Mouse (Mus musculus) limb, embryonic 13.5 days (tissue): Measurements from ENCODE around the gene Tacstd2. TPM values are rescaled to one million over a fixed set of nuclear protein-coding genes. Genes with fewer than 3 reads are reported as not detected.

Experiments used
- ATAC-seq: fragments of 200-750 bp; cut with Nextera tagmentation; 2 replicates; pipeline ENCODE4 v1.8.0; 2017; ENCODE audit warnings: low read depth, moderate number of reproducible peaks, moderate TSS enrichment; ENCODE audit not compliant: low FRiP score
- H3K27ac ChIP-seq: fragments of 300-500 bp; sonication (generic); 2 replicates; pipeline ENCODE4 v1.5.1; 2015; ENCODE audit warnings: inconsistent platforms, mild to moderate bottlenecking, moderate library complexity
- H3K27me3 ChIP-seq: fragments of 300-500 bp; sonication (generic); 2 replicates; pipeline ENCODE4 v1.6.1; 2015; ENCODE audit warnings: mild to moderate bottlenecking, inconsistent platforms
- H3K36me3 ChIP-seq: fragments of 300-500 bp; sonication (generic); 2 replicates; pipeline ENCODE4 v1.6.1; 2015; ENCODE audit warnings: inconsistent platforms, mild to moderate bottlenecking, moderate library complexity
- H3K4me1 ChIP-seq: fragments of 300-500 bp; sonication (generic); 2 replicates; pipeline ENCODE4 v1.6.1; 2015; ENCODE audit warnings: inconsistent platforms
- H3K4me2 ChIP-seq: fragments of 300-500 bp; sonication (generic); replicated peaks from 2 replicates; pipeline ENCODE4 v1.6.1; 2015; ENCODE audit warnings: inconsistent platforms, mild to moderate bottlenecking, moderate library complexity
- H3K4me3 ChIP-seq: fragments of 300-500 bp; sonication (generic); 2 replicates; pipeline ENCODE4 v1.5.1; 2015; ENCODE audit warnings: moderate library complexity, mild to moderate bottlenecking, inconsistent platforms
- H3K9ac ChIP-seq: fragments of 300-500 bp; sonication (generic); 2 replicates; pipeline ENCODE4 v1.6.1; 2015; ENCODE audit warnings: mild to moderate bottlenecking, inconsistent platforms
- H3K9me3 ChIP-seq: fragments of 300-500 bp; sonication (generic); 2 replicates; pipeline ENCODE4 v1.6.1; 2016; ENCODE audit warnings: inconsistent platforms
- WGBS: fragments of 180-500 bp; shearing (Covaris S2); methylation state at CpG from one replicate; pipeline ENCODE4 v1.1.7; 2015; 5-methylcytosine and 5-hydroxymethylcytosine counted together
- polyA plus RNA-seq: library from polyadenylated mRNA; unstranded; fragments of >200 nt; fragmentation: Nextera tagmentation; extraction: Ambion mirVana; gene quantifications from 2 replicates; pipeline ENCODE4 v1.2.1, GENCODE M21; 2015

The Tacstd2 gene
- polyA plus RNA-seq, result 45.5 and 48.4 TPM in 2 replicates

DNA sequence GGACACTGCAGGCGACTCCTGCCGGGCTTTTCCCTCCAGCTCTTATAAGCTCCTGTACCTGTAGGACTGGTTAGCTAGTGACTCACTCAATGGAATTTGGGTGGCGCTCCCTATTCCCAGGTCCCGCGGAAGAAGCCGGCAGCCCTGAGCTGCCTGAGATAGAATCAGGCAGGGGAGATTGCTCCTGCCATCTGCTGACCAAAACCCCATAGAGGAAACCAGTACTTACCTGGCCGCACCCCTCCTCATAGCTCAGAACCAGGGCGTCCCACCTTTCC is at the start of gene Tacstd2:
Gene Tacstd2, minus strand, starts transcription at position 20 of the 278 bp plus-strand sequence.
- H3K27me3 ChIP-seq, result peaks cover 72% of the 10 kb centered on the region
- WGBS, result 4% methylated on average over 8 of the region's 8 CpGs
- no peaks in the 10 kb centered on the region for H3K36me3 ChIP-seq
- no peaks in the 10 kb centered on the region for H3K9me3 ChIP-seq
- ATAC-seq, result no peak
- H3K4me2 ChIP-seq, result peak within 1 kb of the TSS; percentile 73
- H3K4me3 ChIP-seq, result peak within 1 kb of the TSS; percentile 46
- peak within 1 kb of the TSS; percentile 50 for H3K9ac ChIP-seq
- H3K4me1 ChIP-seq, result peaks cover 26% of the 10 kb centered on the region
- H3K27ac ChIP-seq, result no peak within 1 kb of the TSS

DNA sequence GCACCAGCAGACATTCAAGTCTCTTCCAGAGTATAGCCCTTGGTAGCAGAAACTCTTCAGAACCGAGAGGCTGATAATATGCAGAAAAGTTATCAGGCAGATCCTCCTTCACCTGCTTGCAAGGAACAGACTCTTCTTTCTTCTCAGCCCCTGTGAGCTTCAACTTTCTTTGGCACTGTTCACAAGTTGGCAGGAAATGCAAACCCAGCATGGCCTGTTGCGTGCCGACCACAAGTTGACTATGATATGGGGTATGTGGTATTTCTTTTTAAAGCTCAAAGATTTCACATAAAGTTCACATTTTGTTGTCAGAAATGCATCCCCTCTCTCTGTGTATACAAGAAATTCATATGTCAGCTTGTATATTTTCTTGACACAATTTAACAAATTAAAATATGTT is 30.7 kb upstream of the Tacstd2 start:
- H3K4me3 ChIP-seq, result no peak overlapping the region
- no peak overlapping the region for H3K27ac ChIP-seq
- no peaks in the 10 kb centered on the region for H3K4me1 ChIP-seq
- no peaks in the 10 kb centered on the region for H3K9me3 ChIP-seq
- no peak for ATAC-seq
- H3K27me3 ChIP-seq, result no peaks in the 10 kb centered on the region
- no peak overlapping the region for H3K9ac ChIP-seq
- WGBS, result 87% methylated on average over 3 of the region's 3 CpGs
- no peak overlapping the region for H3K4me2 ChIP-seq
- no peaks in the 10 kb centered on the region for H3K36me3 ChIP-seq

DNA sequence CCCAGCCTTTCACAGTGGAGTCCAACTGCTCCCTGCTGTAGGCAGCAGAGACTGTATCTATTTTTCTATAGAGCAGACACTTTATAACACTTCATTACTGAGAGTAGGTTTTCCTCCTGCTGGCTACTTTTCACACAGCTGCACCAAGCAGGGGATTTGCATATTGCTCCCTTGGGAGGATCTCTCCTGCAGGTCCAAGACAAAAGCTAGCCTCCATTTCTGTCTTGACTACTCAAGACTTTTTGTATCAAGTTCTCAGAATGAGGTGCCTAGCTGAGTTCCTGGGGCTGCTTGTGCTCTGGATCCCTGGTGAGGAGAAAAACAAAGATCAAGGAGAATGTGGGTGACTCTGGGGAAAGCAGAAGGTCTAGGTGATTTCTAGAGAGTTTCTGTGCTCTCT is 19.8 kb upstream of the Tacstd2 start:
- no peak for ATAC-seq

DNA sequence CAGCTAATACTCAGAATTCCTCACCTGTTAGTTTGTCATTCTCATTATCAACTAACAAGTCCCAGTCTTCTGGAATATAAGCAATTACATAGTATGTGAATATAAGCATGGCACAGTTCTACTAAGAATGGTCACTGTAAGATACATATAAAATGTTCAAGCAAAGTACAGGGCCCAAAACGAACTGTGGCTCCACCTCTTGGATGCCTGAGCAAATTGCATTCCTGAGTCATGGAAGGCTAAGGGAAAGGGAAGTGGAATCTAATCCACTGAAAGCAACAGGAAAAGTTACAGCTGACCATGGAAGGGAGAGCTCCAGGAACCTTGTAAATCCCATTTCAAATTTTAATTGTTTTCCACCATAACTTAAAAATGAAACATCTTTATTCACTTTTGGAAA is 14.0 kb upstream of the Tacstd2 start:
- no peak overlapping the region for H3K9ac ChIP-seq
- no peak overlapping the region for H3K4me2 ChIP-seq
- H3K27me3 ChIP-seq, result no peaks in the 10 kb centered on the region
- no peak overlapping the region for H3K4me3 ChIP-seq
- H3K9me3 ChIP-seq, result no peaks in the 10 kb centered on the region
- 11% methylated on average over 1 of the region's 1 CpGs for WGBS
- no peak overlapping the region for H3K27ac ChIP-seq
- no peaks in the 10 kb centered on the region for H3K36me3 ChIP-seq
- ATAC-seq, result no peak
- H3K4me1 ChIP-seq, result no peaks in the 10 kb centered on the region

More for the DNA sequence above, 19.8 kb upstream of the Tacstd2 start:
- Histone ChIP-seq H3K4me3 (no peak overlapping the region), H3K27me3 (no peaks in the 10 kb centered on the region), H3K27ac (no peak overlapping the region), H3K9ac (no peak overlapping the region), H3K36me3 (no peaks in the 10 kb centered on the region), H3K9me3 (no peaks in the 10 kb centered on the region), H3K4me2 (no peak overlapping the region), H3K4me1 (no peaks in the 10 kb centered on the region)

DNA sequence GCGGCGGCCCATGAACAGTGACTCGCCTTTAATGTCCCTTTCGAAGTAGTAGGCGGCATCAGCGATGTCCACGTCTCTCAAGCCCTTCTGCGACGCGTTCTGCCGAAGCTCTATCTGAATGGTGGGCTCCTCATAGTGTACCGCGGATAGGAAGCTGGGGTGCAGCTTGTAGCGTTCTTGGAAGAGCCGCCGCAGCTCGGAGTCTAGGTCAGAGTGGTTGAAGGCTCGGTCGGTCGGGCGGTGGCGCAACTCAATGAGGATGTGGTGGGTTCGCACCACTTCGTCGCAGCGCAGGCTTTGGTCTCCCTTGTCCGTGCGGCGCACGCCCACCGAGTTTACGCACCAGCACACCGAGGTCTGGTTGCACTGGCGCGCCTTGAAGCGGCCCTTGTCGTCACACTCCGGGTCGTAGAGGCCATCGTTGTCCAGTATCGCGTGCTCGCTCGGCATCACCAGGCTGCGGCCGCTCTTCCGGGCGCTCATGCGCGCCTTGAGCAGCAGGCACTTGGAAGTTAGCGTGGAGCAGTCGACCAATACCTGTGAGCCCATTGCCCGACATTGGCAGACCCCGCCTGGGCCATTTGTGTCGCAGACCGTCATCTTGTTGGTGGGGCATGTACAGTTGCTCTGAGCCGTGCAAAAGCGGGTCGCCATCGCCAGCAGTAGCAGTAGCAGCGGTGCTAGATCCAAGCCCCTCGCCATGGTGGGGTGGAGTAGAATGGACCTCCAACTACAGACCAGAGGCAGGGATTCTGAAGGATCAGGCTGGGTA is 405 bp downstream of the Tacstd2 start:
- under 1% methylated on average over 62 of the region's 62 CpGs for WGBS
- Histone ChIP-seq H3K9ac (peak overlapping the region; percentile 50), H3K4me2 (peak overlapping the region; percentile 73), H3K36me3 (no peaks in the 10 kb centered on the region), H3K4me3 (peak overlapping the region; percentile 46), H3K27ac (no peak overlapping the region), H3K4me1 (peaks cover 26% of the 10 kb centered on the region), H3K9me3 (no peaks in the 10 kb centered on the region), H3K27me3 (peaks cover 78% of the 10 kb centered on the region)
- ATAC-seq, result peak; percentile 46; the same call in 1 of the 2 replicates

DNA sequence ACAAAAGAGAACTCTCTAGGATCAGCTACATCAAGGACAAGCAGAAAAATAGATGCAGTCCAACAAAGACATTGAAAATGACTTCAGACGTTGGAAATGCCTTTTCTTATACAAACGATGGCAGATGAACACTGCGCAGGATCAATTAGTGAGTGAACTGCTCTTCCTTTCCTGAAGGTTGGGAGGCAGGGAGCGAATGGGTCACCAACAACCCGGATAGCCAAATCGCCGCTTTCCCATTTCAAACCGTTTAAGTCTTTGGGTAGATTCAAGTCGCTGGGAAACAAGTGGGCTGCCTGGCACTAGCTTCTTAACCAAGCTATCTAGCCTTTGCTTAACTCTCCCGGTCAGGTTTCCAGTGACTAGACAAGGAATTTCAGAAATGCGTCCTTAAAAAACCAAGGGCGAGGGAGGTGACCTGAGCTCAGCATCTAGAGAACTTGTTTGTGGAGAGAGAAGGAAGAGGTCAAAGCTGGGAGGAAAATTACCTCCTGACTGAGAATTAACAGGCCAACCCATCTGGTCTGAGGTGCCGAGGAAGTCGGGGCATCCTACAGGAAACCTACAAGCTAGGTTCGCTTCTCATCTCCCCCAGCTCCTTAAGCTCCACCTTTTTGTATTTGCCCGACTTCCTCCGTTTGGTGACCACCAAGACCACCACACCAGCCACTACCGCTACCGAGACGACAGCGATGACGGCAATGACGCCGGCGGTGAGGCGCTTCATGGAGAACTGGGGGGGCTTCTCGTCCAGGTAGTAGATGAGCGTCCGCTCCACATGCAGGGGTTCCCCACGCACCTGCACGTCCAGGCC is 1.2 kb downstream of the Tacstd2 start:
- Histone ChIP-seq H3K4me2 (peak overlapping the region; percentile 73), H3K9ac (peak overlapping the region; percentile 50), H3K36me3 (no peaks in the 10 kb centered on the region), H3K27ac (no peak overlapping the region), H3K27me3 (peaks cover 80% of the 10 kb centered on the region), H3K4me1 (peaks cover 26% of the 10 kb centered on the region), H3K4me3 (peak overlapping the region; percentile 46), H3K9me3 (no peaks in the 10 kb centered on the region)
- 8% methylated on average over 31 of the region's 31 CpGs for WGBS
- no peak for ATAC-seq

DNA sequence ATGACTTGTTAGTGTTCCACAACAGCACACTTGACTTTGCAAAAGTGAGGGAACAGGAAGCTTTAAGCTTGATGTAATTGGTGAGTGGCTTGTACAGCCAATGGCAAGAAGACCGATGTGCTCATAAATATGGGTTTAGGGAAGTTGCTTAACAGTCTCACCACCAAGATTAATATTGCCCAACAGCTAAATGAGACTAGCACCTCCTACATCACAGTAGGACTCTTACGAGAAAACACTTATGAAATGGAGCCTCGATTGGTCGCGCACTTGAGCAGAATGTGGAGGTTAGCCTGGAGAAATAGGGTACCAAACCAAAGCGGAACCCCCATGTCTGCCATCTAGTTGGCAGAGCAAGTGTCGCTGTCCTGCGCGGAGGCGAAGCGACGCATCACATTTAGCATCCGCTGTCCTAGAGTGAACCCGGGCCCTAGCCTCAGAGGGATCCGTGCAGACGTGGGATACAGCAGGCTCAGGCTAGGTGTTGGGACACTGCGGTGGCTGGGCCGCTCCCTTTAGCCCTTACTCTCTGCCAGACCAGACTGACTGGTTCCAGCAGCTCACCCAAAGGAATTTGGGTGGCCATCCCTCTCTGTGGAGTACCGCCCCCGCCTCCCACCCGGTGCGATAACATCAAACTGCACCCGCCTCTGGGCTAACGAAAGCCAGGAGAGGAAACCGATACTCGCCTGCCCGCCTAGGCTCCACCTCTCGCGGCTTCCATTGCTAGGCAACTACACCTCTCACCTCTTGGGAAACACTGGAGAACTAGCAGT is 2.7 kb downstream of the Tacstd2 start:
- H3K4me2 ChIP-seq, result peak overlapping the region; percentile 58
- peak overlapping the region; percentile 33 for H3K4me3 ChIP-seq
- WGBS, result 7% methylated on average over 29 of the region's 29 CpGs
- H3K9me3 ChIP-seq, result no peaks in the 10 kb centered on the region
- H3K9ac ChIP-seq, result no peak overlapping the region
- no peaks in the 10 kb centered on the region for H3K36me3 ChIP-seq
- H3K4me1 ChIP-seq, result peaks cover 26% of the 10 kb centered on the region
- ATAC-seq, result peak; percentile 75
- H3K27ac ChIP-seq, result no peak overlapping the region
- H3K27me3 ChIP-seq, result peaks cover 73% of the 10 kb centered on the region

DNA sequence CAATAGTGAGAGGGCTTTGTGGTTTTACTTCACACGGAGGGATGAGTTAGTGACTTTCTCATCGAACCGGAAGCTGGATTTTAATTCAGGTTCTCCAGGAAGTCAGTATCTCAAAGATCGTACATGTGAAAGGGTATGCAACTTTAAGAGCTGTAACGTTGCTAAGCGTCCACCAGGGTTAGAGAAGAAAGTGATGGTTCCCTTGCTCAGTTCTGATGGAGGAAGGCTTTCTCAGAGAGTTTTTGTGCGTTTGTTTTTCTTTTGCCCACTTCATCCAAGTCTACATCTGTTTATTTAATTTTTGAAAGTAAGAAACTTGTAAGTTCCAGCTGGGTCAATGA is 3.8 kb downstream of the Tacstd2 start:
- 64% methylated on average over 7 of the region's 7 CpGs for WGBS
- Histone ChIP-seq H3K27ac (no peak overlapping the region), H3K4me1 (peaks cover 26% of the 10 kb centered on the region), H3K9ac (no peak overlapping the region), H3K4me3 (no peak overlapping the region), H3K4me2 (no peak overlapping the region), H3K36me3 (no peaks in the 10 kb centered on the region), H3K9me3 (no peaks in the 10 kb centered on the region), H3K27me3 (peaks cover 66% of the 10 kb centered on the region)
- no peak for ATAC-seq

DNA sequence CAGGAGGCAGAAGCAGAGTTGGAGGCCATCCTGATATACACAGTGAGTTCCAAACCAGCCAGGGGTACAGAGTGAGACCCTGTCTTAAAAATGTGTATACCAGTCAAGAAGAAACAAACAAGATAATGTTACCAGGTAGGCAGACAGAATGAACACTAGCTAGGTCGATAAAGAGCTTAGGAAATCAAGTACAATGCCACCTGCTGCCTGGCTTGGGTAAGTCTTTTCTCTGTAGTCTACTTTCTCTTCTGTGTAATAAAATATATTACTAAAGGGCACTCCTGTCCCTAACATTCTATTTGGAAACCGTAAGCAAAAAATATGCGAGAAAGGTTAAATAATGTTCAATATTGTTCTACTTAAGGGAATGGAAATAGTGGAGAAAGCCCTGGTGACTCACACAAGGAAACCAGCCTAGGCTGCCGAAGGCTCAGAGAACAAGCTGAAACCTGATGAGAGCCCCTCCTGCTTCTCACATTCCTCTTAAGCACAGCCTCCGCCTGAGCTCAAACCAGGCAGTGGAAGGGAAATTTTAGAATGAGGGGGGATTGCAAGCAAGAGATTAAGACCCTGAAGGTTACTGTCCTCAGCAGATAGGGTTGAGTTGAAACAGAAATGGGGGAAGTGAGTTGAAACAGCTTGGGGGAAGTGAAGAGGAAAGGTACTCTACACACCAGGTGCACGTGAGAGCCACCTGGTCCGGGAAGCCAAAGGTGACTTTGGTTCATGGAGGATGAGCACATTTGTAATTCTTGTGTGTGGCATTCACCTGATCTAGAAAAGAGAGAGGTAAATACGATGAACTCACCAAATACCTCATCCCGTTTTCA is 4.4 kb downstream of the Tacstd2 start:
- no peak for ATAC-seq
- Histone ChIP-seq H3K4me1 (peaks cover 26% of the 10 kb centered on the region), H3K9me3 (no peaks in the 10 kb centered on the region), H3K27ac (no peak overlapping the region), H3K4me3 (no peak overlapping the region), H3K4me2 (no peak overlapping the region), H3K36me3 (no peaks in the 10 kb centered on the region), H3K27me3 (peaks cover 60% of the 10 kb centered on the region), H3K9ac (no peak overlapping the region)
- WGBS, result 57% methylated on average over 9 of the region's 9 CpGs

DNA sequence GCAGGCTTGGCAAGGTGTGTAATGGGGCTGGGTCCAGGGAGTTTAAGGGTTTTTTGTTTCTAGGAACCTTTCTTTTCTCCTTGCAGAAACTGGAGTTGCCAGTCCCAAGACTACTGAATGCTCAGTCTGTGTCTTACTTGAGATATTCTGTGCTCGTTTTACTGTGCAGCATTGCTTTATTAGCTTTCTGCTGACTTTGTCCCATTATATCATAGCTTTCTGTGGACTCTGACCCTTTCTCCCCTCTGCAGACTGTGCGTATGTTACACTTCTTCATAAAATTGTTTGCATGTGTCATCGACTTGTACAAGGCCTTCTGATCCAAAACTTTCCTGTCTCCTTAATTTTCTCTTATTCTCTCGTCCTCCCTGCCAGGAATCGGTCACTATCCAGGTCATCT is 9.2 kb downstream of the Tacstd2 start:
- Histone ChIP-seq H3K4me3 (no peak overlapping the region), H3K27me3 (peaks cover 12% of the 10 kb centered on the region), H3K4me2 (no peak overlapping the region), H3K27ac (no peak overlapping the region), H3K4me1 (no peaks in the 10 kb centered on the region), H3K36me3 (no peaks in the 10 kb centered on the region), H3K9ac (no peak overlapping the region), H3K9me3 (no peaks in the 10 kb centered on the region)
- ATAC-seq, result no peak
- 88% methylated on average over 5 of the region's 5 CpGs for WGBS

DNA sequence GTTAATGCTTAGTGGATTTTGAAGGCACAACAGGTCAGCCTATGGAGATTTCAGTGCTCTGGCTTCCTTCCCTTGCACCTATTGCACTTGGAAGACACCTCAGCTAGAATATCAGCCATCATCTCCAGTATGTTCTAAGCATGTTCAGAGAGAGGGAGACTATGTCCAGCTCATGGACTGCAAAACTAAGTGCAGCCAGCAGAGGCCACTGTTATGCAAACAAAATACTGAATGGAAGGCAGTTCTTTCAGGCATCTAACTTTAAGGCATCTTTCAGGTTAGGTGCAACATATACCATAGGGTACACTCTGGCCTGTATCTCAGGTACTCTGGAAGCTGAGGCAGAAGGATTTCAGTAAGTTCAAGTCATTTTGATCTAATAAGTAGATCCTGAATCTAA is 24.8 kb downstream of the Tacstd2 start:
- H3K27ac ChIP-seq, result no peak overlapping the region
- H3K36me3 ChIP-seq, result no peaks in the 10 kb centered on the region
- no peaks in the 10 kb centered on the region for H3K9me3 ChIP-seq
- no peak overlapping the region for H3K9ac ChIP-seq
- H3K27me3 ChIP-seq, result no peaks in the 10 kb centered on the region
- no peaks in the 10 kb centered on the region for H3K4me1 ChIP-seq
- H3K4me3 ChIP-seq, result no peak overlapping the region
- no peak for ATAC-seq
- H3K4me2 ChIP-seq, result no peak overlapping the region
